Mouse (Mus musculus): Measurements from ENCODE around the gene Rbmy. TPM values are rescaled to one million over a fixed set of nuclear protein-coding genes. Genes with fewer than 3 reads are reported as not detected.

Gene Rbmy
- polyA plus RNA-seq (2017; shearing (Covaris generic)): not detected

GRCm38 (mm10) chrY:2830380-2830779, at the start of gene Rbmy, which contains the start of gene Gm10256:
Rbmy (plus strand) TSS chrY:2830680.
Gm10256 (plus strand) TSS chrY:2830699.

DNA sequence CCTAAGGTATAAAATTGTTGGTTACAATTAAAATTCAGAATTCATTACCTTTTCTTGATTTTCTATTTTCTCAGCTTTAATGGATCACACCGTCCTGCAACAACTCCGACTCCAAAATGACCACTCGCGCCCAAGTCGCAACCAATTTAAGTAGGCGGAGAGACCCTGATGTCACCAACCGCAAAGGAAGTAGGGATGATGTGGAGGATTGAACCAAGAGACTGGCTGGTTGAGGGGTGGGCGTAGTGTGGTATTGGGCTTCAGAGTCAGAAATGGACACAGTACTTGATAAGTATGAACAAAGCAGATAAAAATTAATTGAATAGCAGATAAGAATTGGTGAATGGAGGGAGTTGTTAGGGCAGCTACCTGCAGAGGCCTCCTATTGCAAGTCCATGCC, 34.4 kb upstream of the Rbmy start, which contains the start of gene Gm4064:
Gene Gm4064, minus strand, starts transcription at position 101 of the 400 bp plus-strand sequence.

Other genes with a start within 250 kb of the Rbmy start
- gene H2al2c, start 231.6 kb upstream of the Rbmy start, polyA plus RNA-seq (2017; shearing (Covaris generic)): not detected
- not detected for gene Sry, start 167.0 kb upstream of the Rbmy start, polyA plus RNA-seq (2017; shearing (Covaris generic))
- gene H2al2b, start 110.0 kb upstream of the Rbmy start, polyA plus RNA-seq (2017; shearing (Covaris generic)): not detected
- gene Gm4064, start 34.5 kb upstream of the Rbmy start, polyA plus RNA-seq (2017; shearing (Covaris generic)): not detected
- not detected for gene Gm10256, start within 50 bp of the Rbmy start, polyA plus RNA-seq (2017; shearing (Covaris generic))
- gene Gm10352, start 70.3 kb downstream of the Rbmy start, polyA plus RNA-seq (2017; shearing (Covaris generic)): not detected
- gene Gm29289, start 101.9 kb downstream of the Rbmy start, polyA plus RNA-seq (2017; shearing (Covaris generic)): not detected

All from activated CD4-positive, CD25-positive, alpha-beta regulatory T cell (primary cell).